Mouse (Mus musculus) MN1 (cell line): ENCODE measurements around the gene Ggnbp2.
A peak's percentile ranks its signal among the peaks of the same experiment; 100 is the strongest.

Source experiments
- DNase-seq: peaks from one replicate; pipeline ENCODE4 v3.0.0-alpha.2; 2016; ENCODE audit warnings: low spot score

Ggnbp2 gene

GRCm38 (mm10) chr11:84825261-84825807, 45.3 kb downstream of the Ggnbp2 start:
- DNase-seq = no peak

GRCm38 (mm10) chr11:84823484-84823897, 47.1 kb downstream of the Ggnbp2 start:
- DNase-seq = no peak

- peak; percentile 63 for DNase-seq
These were observed 48.1 kb downstream of the Ggnbp2 start for GRCm38 (mm10) chr11:84822487-84822886.

- no peak for DNase-seq
These were observed 49.4 kb downstream of the Ggnbp2 start for GRCm38 (mm10) chr11:84821131-84821770.

GRCm38 (mm10) chr11:84818961-84819692, 51.5 kb downstream of the Ggnbp2 start, which contains the start of gene Mrm1:
TSS of gene Mrm1 (minus strand) at chr11:84819515.
- DNase-seq = peak; percentile 95

GRCm38 (mm10) chr11:84818085-84818960, 52.3 kb downstream of the Ggnbp2 start:
- DNase-seq = peak; percentile 82

GRCm38 (mm10) chr11:84817362-84817761, 53.3 kb downstream of the Ggnbp2 start:
- no peak for DNase-seq

GRCm38 (mm10) chr11:84813724-84814510, 56.7 kb downstream of the Ggnbp2 start:
- DNase-seq = peak; percentile 87

GRCm38 (mm10) chr11:84804373-84804772, 66.2 kb downstream of the Ggnbp2 start:
- no peak for DNase-seq

GRCm38 (mm10) chr11:84797627-84798353, 72.8 kb downstream of the Ggnbp2 start:
- peak; percentile 87 for DNase-seq

- peak; percentile 40 for DNase-seq
These were observed 73.6 kb downstream of the Ggnbp2 start for GRCm38 (mm10) chr11:84797026-84797425.

GRCm38 (mm10) chr11:84794496-84795113, 76.0 kb downstream of the Ggnbp2 start:
- DNase-seq = peak; percentile 74

- DNase-seq = no peak
These were observed 77.1 kb downstream of the Ggnbp2 start for GRCm38 (mm10) chr11:84793545-84793944.

GRCm38 (mm10) chr11:84790383-84790782, 80.2 kb downstream of the Ggnbp2 start:
- DNase-seq = no peak
